Mouse (Mus musculus) CH12.LX (cell line): ENCODE results near the gene Zfyve28. TPM values are rescaled to one million over a fixed set of nuclear protein-coding genes. Genes with fewer than 3 reads are reported as not detected.
A peak's percentile ranks its signal among the peaks of the same experiment; 100 is the strongest.

ENCODE experiments used
- DNase-seq: peaks from one replicate; pipeline ENCODE4 v3.0.0-alpha.2; 2013; ENCODE audit errors: extremely low read depth
- H3K27ac ChIP-seq: 2 replicates; pipeline ENCODE4 v1.5.1; 2012; ENCODE audit warnings: low read depth, mild to moderate bottlenecking, control low read depth, moderate library complexity; ENCODE audit not compliant: insufficient read depth
- H3K27me3 ChIP-seq: replicated peaks from 2 replicates; pipeline ENCODE3; 2012; ENCODE audit warnings: inconsistent platforms
- H3K36me3 ChIP-seq, 2 experiments: replicated peaks in 1 of 2; 2 replicates each; pipeline versions ENCODE3 to v1.6.1; 2012; ENCODE audit warnings: inconsistent platforms in 1 of 2, low read length in 1 of 2, mild to moderate bottlenecking in 1 of 2, mixed read lengths in 1 of 2, moderate library complexity in 1 of 2; ENCODE audit not compliant: control insufficient read depth in 1 of 2, insufficient read depth in 1 of 2
- H3K4me1 ChIP-seq, 2 experiments: 2 replicates each; pipeline ENCODE4 v1.6.1; 2012; ENCODE audit warnings: inconsistent platforms in 1 of 2, moderate library complexity in 1 of 2; ENCODE audit not compliant: insufficient read depth in 2 of 2, control insufficient read depth in 1 of 2
- H3K4me2 ChIP-seq: 2 replicates; pipeline ENCODE4 v1.6.1; 2012; ENCODE audit warnings: low read depth, mild to moderate bottlenecking, control low read depth; ENCODE audit not compliant: poor library complexity, insufficient read depth, severe bottlenecking
- H3K4me3 ChIP-seq, 3 experiments: fragments of 150-350 bp in 1 of 3; sonication (generic) in 1 of 3; replicated peaks in 1 of 3; 2 replicates each; pipeline versions ENCODE3 to v1.5.1; 2011 to 2012; ENCODE audit warnings: low read depth in 2 of 3, low read length in 2 of 3, mild to moderate bottlenecking in 2 of 3, moderate library complexity in 2 of 3, control low read depth in 1 of 3, improper control_type of control experiment in 1 of 3, inconsistent platforms in 1 of 3, mixed read lengths in 1 of 3; ENCODE audit not compliant: poor library complexity in 1 of 3
- H3K79me2 ChIP-seq: replicated peaks from 2 replicates; pipeline ENCODE4 v1.6.1; 2012; ENCODE audit warnings: mild to moderate bottlenecking, moderate library complexity; ENCODE audit not compliant: control insufficient read depth, poor library complexity, insufficient read depth, severe bottlenecking; ENCODE audit errors: extremely low read depth
- H3K9ac ChIP-seq: 2 replicates; pipeline ENCODE4 v1.6.1; 2012; ENCODE audit warnings: low read depth, mild to moderate bottlenecking, control low read depth, moderate library complexity; ENCODE audit not compliant: insufficient read depth
- H3K9me3 ChIP-seq: replicated peaks from 2 replicates; pipeline ENCODE3; 2012; ENCODE audit warnings: low read length, inconsistent platforms, mixed read lengths
- BHLHE40 ChIP-seq: IDR thresholded peaks from 2 replicates; pipeline ENCODE4 v1.6.1; 2011; ENCODE audit warnings: mild to moderate bottlenecking, low read depth, low read length, improper control_type of control experiment
- CHD1 ChIP-seq: IDR thresholded peaks from 2 replicates; pipeline ENCODE4 v1.6.1; 2012; ENCODE audit warnings: low read depth, low read length, improper control_type of control experiment, inconsistent platforms
- CHD2 ChIP-seq: IDR thresholded peaks from 2 replicates; pipeline ENCODE4 v1.6.1; 2011; ENCODE audit warnings: low read length, improper control_type of control experiment
- ELF1 ChIP-seq: IDR thresholded peaks from 2 replicates; pipeline ENCODE4 v1.6.1; 2014; ENCODE audit warnings: low read depth, mild to moderate bottlenecking, inconsistent platforms, low read length, improper control_type of control experiment
- ETS1 ChIP-seq: conservative IDR thresholded peaks from 2 replicates; pipeline ENCODE4 v1.6.1; 2012; ENCODE audit warnings: low read depth, mild to moderate bottlenecking, inconsistent platforms, low read length, improper control_type of control experiment, moderate library complexity
- GABPA ChIP-seq: IDR thresholded peaks from 2 replicates; pipeline ENCODE4 v1.6.1; 2012; ENCODE audit warnings: low read depth, low read length, improper control_type of control experiment, inconsistent platforms; ENCODE audit not compliant: insufficient replicate concordance
- HCFC1 ChIP-seq: IDR thresholded peaks from 2 replicates; pipeline ENCODE4 v1.6.1; 2012; ENCODE audit warnings: low read depth, mild to moderate bottlenecking, inconsistent platforms, low read length, improper control_type of control experiment
- IRF4 ChIP-seq: IDR thresholded peaks from 2 replicates; pipeline ENCODE4 v1.6.1; 2014; ENCODE audit warnings: low read depth, mild to moderate bottlenecking, inconsistent platforms, low read length, improper control_type of control experiment
- JUN ChIP-seq: IDR thresholded peaks from 2 replicates; pipeline ENCODE4 v1.6.1; 2011; ENCODE audit warnings: low read depth, mild to moderate bottlenecking, low read length, improper control_type of control experiment, moderate library complexity; ENCODE audit not compliant: insufficient read depth
- JUND ChIP-seq: conservative IDR thresholded peaks from 2 replicates; pipeline ENCODE4 v1.6.1; 2011; ENCODE audit warnings: low read depth, low read length, improper control_type of control experiment
- MAFK ChIP-seq: IDR thresholded peaks from 2 replicates; pipeline ENCODE4 v1.6.1; 2011; ENCODE audit warnings: low read length, improper control_type of control experiment; ENCODE audit not compliant: insufficient replicate concordance
- MAZ ChIP-seq: IDR thresholded peaks from 2 replicates; pipeline ENCODE4 v1.6.1; 2012; ENCODE audit warnings: low read depth, mild to moderate bottlenecking, inconsistent platforms, low read length, improper control_type of control experiment, moderate library complexity
- MEF2A ChIP-seq: IDR thresholded peaks from 2 replicates; pipeline ENCODE4 v1.6.1; 2014; ENCODE audit warnings: low read depth, mild to moderate bottlenecking, inconsistent platforms, low read length, improper control_type of control experiment, borderline replicate concordance
- MYC ChIP-seq: IDR thresholded peaks from 2 replicates; pipeline ENCODE4 v1.6.1; 2011; ENCODE audit warnings: low read depth, mild to moderate bottlenecking, improper control_type of control experiment, low read length
- NELFE ChIP-seq: IDR thresholded peaks from 2 replicates; pipeline ENCODE4 v1.6.1; 2011; ENCODE audit warnings: low read depth, low read length, improper control_type of control experiment
- PAX5 ChIP-seq: IDR thresholded peaks from 2 replicates; pipeline ENCODE4 v1.6.1; 2012; ENCODE audit warnings: low read length, inconsistent platforms, mixed read lengths
- POLR2A ChIP-seq: IDR thresholded peaks from 2 replicates; pipeline ENCODE4 v1.6.1; 2011; ENCODE audit warnings: low read depth, mild to moderate bottlenecking, improper control_type of control experiment, low read length
- RAD21 ChIP-seq: IDR thresholded peaks from 2 replicates; pipeline ENCODE4 v1.6.1; 2011; ENCODE audit warnings: low read depth, mild to moderate bottlenecking, low read length, improper control_type of control experiment, moderate library complexity
- RCOR1 ChIP-seq: conservative IDR thresholded peaks from 2 replicates; pipeline ENCODE4 v1.6.1; 2012; ENCODE audit warnings: low read depth, mild to moderate bottlenecking, inconsistent platforms, low read length, improper control_type of control experiment
- SMC3 ChIP-seq: IDR thresholded peaks from 2 replicates; pipeline ENCODE4 v1.6.1; 2011; ENCODE audit warnings: low read depth, low read length, improper control_type of control experiment
- TCF12 ChIP-seq: IDR thresholded peaks from 2 replicates; pipeline ENCODE4 v1.6.1; 2014; ENCODE audit warnings: low read depth, mild to moderate bottlenecking, inconsistent platforms, low read length, improper control_type of control experiment
- UBTF ChIP-seq: IDR thresholded peaks from 2 replicates; pipeline ENCODE4 v1.6.1; 2012; ENCODE audit warnings: low read depth, mild to moderate bottlenecking, inconsistent platforms, low read length, improper control_type of control experiment, moderate library complexity
- USF2 ChIP-seq: conservative IDR thresholded peaks from 2 replicates; pipeline ENCODE4 v1.6.1; 2011; ENCODE audit warnings: low read depth, low read length, improper control_type of control experiment
- ZMIZ1 ChIP-seq: IDR thresholded peaks from 2 replicates; pipeline ENCODE4 v1.6.1; 2012; ENCODE audit warnings: low read depth, mild to moderate bottlenecking, inconsistent platforms, low read length, improper control_type of control experiment
- ZNF384 ChIP-seq: IDR thresholded peaks from 2 replicates; pipeline ENCODE4 v1.6.1; 2012; ENCODE audit warnings: low read depth, low read length, improper control_type of control experiment, inconsistent platforms
- dilution Hi-C: fragments of 300-500 bp; cut with MboI; formaldehyde crosslinking; loops from 2 replicates; pipeline ENCODE4 v1.14.3; 2020; ENCODE audit warnings: low sequenced_read_pairs; ENCODE audit not compliant: extremely low pct_unique_long_range_greater_than_20kb, extremely low pct_ligation_motif_present
- in situ Hi-C: fragments of 300-500 bp; cut with MboI; formaldehyde crosslinking; loops from 3 replicates; pipeline ENCODE4 v1.14.3; 2019; ENCODE audit warnings: low sequenced_read_pairs, low pct_ligation_motif_present, low pct_unique_long_range_greater_than_20kb, mixed read lengths
- polyA plus RNA-seq: library from polyadenylated mRNA; unstranded; fragments of >175 nt; gene quantifications from 2 replicates; pipeline ENCODE4 v1.2.1, GENCODE M21; 2012; ENCODE audit warnings: low read depth; ENCODE audit not compliant: insufficient read length
- total RNA-seq, 2 experiments: library from RNA; depleted of rRNA; stranded (reverse); fragments of 300-350 nt in 1 of 2; fragments of >200 nt in 1 of 2; gene quantifications; 2 replicates each; pipeline ENCODE4 v1.2.3; 2012 to 2014

Gene Zfyve28
- total and polyA plus RNA-seq, 3 experiments, result 1.7 to 2.8 (median 2.0) TPM

DNA sequence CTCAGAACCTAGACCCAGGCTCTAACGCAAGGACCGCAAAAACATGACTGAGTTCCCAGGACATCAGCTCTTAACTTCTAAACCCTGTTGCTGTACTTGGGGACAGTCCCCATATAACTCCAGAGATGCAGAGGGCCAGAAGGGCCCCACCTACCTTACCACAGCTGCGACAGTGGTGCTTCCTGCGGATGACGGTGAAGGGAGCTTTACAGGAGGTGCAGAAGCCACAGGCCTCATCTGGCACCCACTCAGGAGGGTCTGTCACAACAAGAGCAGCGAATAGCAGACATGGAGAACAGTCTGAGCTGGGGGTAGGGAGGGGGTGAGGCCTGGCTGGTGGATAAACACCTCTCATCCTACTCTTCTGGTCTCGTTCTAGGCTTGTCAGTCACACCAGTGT lies 91.8 kb downstream of the Zfyve28 start (continued):
- TF ChIP-seq IRF4 (peak; percentile 72), ZMIZ1 (no peak), MYC (no peak), CHD1 (no peak), HCFC1 (peak; percentile 32; the same call in 1 of the 2 replicates), MAZ (0 out of 2 replicates have a peak, but pooled peaks have one; percentile 49), POLR2A (peak; percentile 41), RAD21 (no peak; the same call in 1 of the 2 replicates), NELFE (peak; percentile 47; the same call in 1 of the 2 replicates), BHLHE40 (peak; percentile 57), PAX5 (no peak), CHD2 (no peak)

DNA sequence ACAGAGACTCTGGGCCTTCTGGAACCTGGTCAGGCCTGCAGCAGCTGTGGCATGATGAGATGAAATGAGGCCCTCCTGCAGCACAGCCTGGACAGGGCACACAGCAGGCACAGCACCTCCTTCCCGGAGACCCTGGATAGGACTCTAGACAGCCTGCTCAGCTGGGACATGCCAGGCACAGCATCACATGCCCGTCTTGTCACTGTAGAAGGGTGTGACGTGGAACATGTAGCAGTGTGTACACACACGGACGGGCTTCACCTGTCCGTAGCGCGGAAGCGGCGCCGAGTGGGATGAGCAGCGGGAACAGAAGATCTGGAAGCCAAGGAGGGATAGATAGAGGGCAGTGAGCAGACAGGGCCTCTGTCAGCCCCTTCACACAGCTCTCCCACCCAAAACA lies 92.5 kb downstream of the Zfyve28 start:
- DNase-seq, result no peak
- Histone ChIP-seq H3K36me3 (no peaks in the 10 kb centered on the region), H3K27ac (peak overlapping the region; percentile 23; the same call in 1 of the 2 replicates), H3K79me2 (no peaks in the 10 kb centered on the region), H3K4me1 (peaks cover 20 to 47% of the 10 kb centered on the region in 2 experiments), H3K27me3 (no peaks in the 10 kb centered on the region), H3K4me2 (peak overlapping the region; percentile 2; the same call in 1 of the 2 replicates), H3K4me3 (peak overlapping the region in 2 of 3 experiments; percentile 13 to 35), H3K9me3 (no peaks in the 10 kb centered on the region), H3K9ac (peak overlapping the region; percentile 43)
- TF ChIP-seq MEF2A (no peak), JUN (no peak), TCF12 (no peak), CHD2 (no peak), ZMIZ1 (no peak), UBTF (no peak), USF2 (no peak), ETS1 (no peak), MAFK (no peak), MYC (no peak), SMC3 (no peak), ELF1 (no peak), JUND (no peak), MAZ (no peak), NELFE (no peak), GABPA (no peak), CHD1 (no peak), RCOR1 (no peak), RAD21 (no peak), ZNF384 (no peak)
- dilution Hi-C loops, result no loop called here
- in situ Hi-C loops, result no loop called here
